Mouse (Mus musculus): ENCODE data around the gene Liph. TPM values are rescaled to one million over a fixed set of nuclear protein-coding genes. Genes with fewer than 3 reads are reported as not detected.

The Liph gene
- polyA plus RNA-seq, 1 experiment from 2014 or later: 30.4 TPM

- no peak overlapping the region for H3K9ac ChIP-seq (replicated peaks; ENCODE audit: low read depth)
- H3K27ac ChIP-seq (ENCODE audit: low read length): no peak overlapping the region
- TF ChIP-seq CTCF (IDR thresholded peaks at IDR 0.05): no peak
- no peak for TF ChIP-seq EP300 (IDR thresholded peaks at IDR 0.05)
- DNase-seq (ENCODE audit: low spot score): no peak
- no peak for ATAC-seq
- no peaks in the 10 kb centered on the region for H3K27me3 ChIP-seq (replicated peaks; ENCODE audit: insufficient read depth, low read length)
- H3K4me3 ChIP-seq (ENCODE audit: low read depth, low read length): no peak overlapping the region
- H3K4me2 ChIP-seq (replicated peaks; ENCODE audit: low read depth, low read length): no peak overlapping the region
- no peaks in the 10 kb centered on the region for H3K4me1 ChIP-seq (ENCODE audit: insufficient read depth, low read depth, low read length)
- no peaks in the 10 kb centered on the region for H3K9me3 ChIP-seq (ENCODE audit: low read length)
- H3K36me3 ChIP-seq (ENCODE audit: insufficient read depth, low read length): no peaks in the 10 kb centered on the region
- 95% methylated on average over 4 of the region's 5 CpGs for WGBS
These were observed 25.6 kb downstream of the Liph start for GRCm38 (mm10) chr16:21969874-21970273.

- no peak overlapping the region for H3K4me3 ChIP-seq (ENCODE audit: low read depth, low read length)
- WGBS: 62% methylated on average over 3 of the region's 3 CpGs
- no peaks in the 10 kb centered on the region for H3K27me3 ChIP-seq (replicated peaks; ENCODE audit: insufficient read depth, low read length)
- no peaks in the 10 kb centered on the region for H3K4me1 ChIP-seq (ENCODE audit: insufficient read depth, low read depth, low read length)
- no peaks in the 10 kb centered on the region for H3K9me3 ChIP-seq (ENCODE audit: low read length)
- no peaks in the 10 kb centered on the region for H3K36me3 ChIP-seq (ENCODE audit: insufficient read depth, low read length)
- no peak for TF ChIP-seq CTCF (IDR thresholded peaks at IDR 0.05)
- no peak for TF ChIP-seq EP300 (IDR thresholded peaks at IDR 0.05)
- no peak overlapping the region for H3K4me2 ChIP-seq (replicated peaks; ENCODE audit: low read depth, low read length)
- no peak overlapping the region for H3K27ac ChIP-seq (ENCODE audit: low read length)
- no peak overlapping the region for H3K9ac ChIP-seq (replicated peaks; ENCODE audit: low read depth)
- ATAC-seq: no peak
- no peak for DNase-seq (ENCODE audit: low spot score)
These were observed 29.9 kb downstream of the Liph start for GRCm38 (mm10) chr16:21965576-21965975.

GRCm38 (mm10) chr16:21955591-21955990 is 39.9 kb downstream of the Liph start:
- ATAC-seq (peak; percentile 79), DNase-seq (ENCODE audit: low spot score) (peak; percentile 65)
- Histone ChIP-seq H3K9me3 (ENCODE audit: low read length) (no peaks in the 10 kb centered on the region), H3K9ac (replicated peaks; ENCODE audit: low read depth) (no peak overlapping the region), H3K36me3 (ENCODE audit: insufficient read depth, low read length) (no peaks in the 10 kb centered on the region), H3K27ac (ENCODE audit: low read length) (peak overlapping the region; percentile 62; the same call in 1 of the 2 replicates), H3K27me3 (replicated peaks; ENCODE audit: insufficient read depth, low read length) (no peaks in the 10 kb centered on the region), H3K4me2 (replicated peaks; ENCODE audit: low read depth, low read length) (no peak overlapping the region), H3K4me1 (ENCODE audit: insufficient read depth, low read depth, low read length) (no peaks in the 10 kb centered on the region), H3K4me3 (ENCODE audit: low read depth, low read length) (no peak overlapping the region)
- TF ChIP-seq EP300 (IDR thresholded peaks at IDR 0.05) (no peak), CTCF (IDR thresholded peaks at IDR 0.05) (no peak)
- WGBS: 61% methylated on average over 12 of the region's 12 CpGs

DNA sequence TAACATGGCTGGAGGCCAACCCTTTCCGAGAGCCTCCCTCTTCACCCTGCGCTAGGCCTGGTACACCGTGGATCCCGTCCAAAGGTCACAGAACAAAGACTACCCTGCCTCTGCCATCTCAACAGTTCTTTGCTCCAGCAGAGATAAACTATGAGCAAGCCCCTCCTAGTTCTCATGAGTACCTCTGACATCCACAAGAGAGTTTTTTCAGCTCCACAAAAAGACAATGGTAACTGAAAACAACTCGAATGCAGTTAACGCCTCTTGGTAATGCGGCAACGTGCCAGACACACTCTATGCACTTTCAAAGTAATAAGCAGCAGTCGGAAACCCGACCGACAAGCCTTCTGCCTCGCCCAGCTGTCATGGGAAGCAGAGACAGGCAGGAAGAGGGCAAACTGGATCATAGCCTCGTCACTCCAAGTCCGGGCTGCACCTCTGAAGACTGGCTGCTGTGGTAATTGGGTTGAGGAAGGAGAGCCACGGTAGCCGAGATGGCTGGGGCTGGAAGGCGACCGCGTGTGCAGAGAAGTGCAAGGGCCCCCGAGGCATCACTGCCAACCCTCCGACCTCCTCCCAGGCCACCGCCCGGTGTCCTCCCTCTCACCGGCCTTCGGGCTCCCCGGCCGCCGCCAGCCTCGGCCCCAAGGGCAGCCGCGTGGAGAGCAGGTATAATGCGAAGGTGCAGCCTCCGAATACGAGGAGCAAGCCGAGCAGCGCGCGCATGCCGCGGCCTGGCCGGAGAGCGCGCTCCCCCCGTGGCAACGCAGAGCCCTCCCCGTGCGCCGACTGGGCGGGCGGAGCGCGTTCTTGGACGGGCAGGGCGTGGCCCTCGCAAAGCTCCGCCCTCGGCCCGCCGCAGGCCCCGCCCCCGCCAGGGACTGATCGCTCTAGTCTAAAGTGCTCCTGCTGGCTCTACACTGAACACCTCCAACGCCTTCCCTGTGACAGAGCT is 48.4 kb downstream of the Liph start, which contains the start of gene Tmem41a:
Gene Tmem41a, minus strand, starts transcription at position 792 of the 955 bp plus-strand sequence.
- Histone ChIP-seq H3K27me3 (replicated peaks; ENCODE audit: insufficient read depth, low read length) (no peaks in the 10 kb centered on the region), H3K4me2 (replicated peaks; ENCODE audit: low read depth, low read length) (peak within 1 kb of the TSS; percentile 89), H3K27ac (ENCODE audit: low read length) (peak within 1 kb of the TSS; percentile 78), H3K4me3 (ENCODE audit: low read depth, low read length) (peak within 1 kb of the TSS; percentile 62), H3K9me3 (ENCODE audit: low read length) (no peaks in the 10 kb centered on the region), H3K4me1 (ENCODE audit: insufficient read depth, low read depth, low read length) (no peaks in the 10 kb centered on the region), H3K9ac (replicated peaks; ENCODE audit: low read depth) (peak within 1 kb of the TSS; percentile 57), H3K36me3 (ENCODE audit: insufficient read depth, low read length) (no peaks in the 10 kb centered on the region)
- no peak for TF ChIP-seq CTCF (IDR thresholded peaks at IDR 0.05)
- TF ChIP-seq EP300 (IDR thresholded peaks at IDR 0.05): no peak
- WGBS: under 1% methylated on average over 62 of the region's 63 CpGs
- ATAC-seq (peak; percentile 97), DNase-seq (ENCODE audit: low spot score) (peak; percentile 92)

- Histone ChIP-seq H3K9me3 (ENCODE audit: low read length) (no peaks in the 10 kb centered on the region), H3K36me3 (ENCODE audit: insufficient read depth, low read length) (no peaks in the 10 kb centered on the region), H3K9ac (replicated peaks; ENCODE audit: low read depth) (no peak overlapping the region), H3K4me3 (ENCODE audit: low read depth, low read length) (no peak overlapping the region), H3K4me2 (replicated peaks; ENCODE audit: low read depth, low read length) (no peak overlapping the region), H3K4me1 (ENCODE audit: insufficient read depth, low read depth, low read length) (no peaks in the 10 kb centered on the region), H3K27me3 (replicated peaks; ENCODE audit: insufficient read depth, low read length) (no peaks in the 10 kb centered on the region), H3K27ac (ENCODE audit: low read length) (no peak overlapping the region)
- WGBS: 72% methylated on average over 13 of the region's 13 CpGs
- ATAC-seq: no peak
- TF ChIP-seq EP300 (IDR thresholded peaks at IDR 0.05): no peak
- no peak for TF ChIP-seq CTCF (IDR thresholded peaks at IDR 0.05)
- DNase-seq (ENCODE audit: low spot score): no peak
These were observed 67.0 kb downstream of the Liph start for GRCm38 (mm10) chr16:21928471-21928870.

- Histone ChIP-seq H3K9me3 (ENCODE audit: low read length) (no peaks in the 10 kb centered on the region), H3K27ac (ENCODE audit: low read length) (no peak overlapping the region), H3K4me3 (ENCODE audit: low read depth, low read length) (no peak overlapping the region), H3K36me3 (ENCODE audit: insufficient read depth, low read length) (no peaks in the 10 kb centered on the region), H3K4me1 (ENCODE audit: insufficient read depth, low read depth, low read length) (no peaks in the 10 kb centered on the region), H3K9ac (replicated peaks; ENCODE audit: low read depth) (no peak overlapping the region), H3K4me2 (replicated peaks; ENCODE audit: low read depth, low read length) (no peak overlapping the region), H3K27me3 (replicated peaks; ENCODE audit: insufficient read depth, low read length) (no peaks in the 10 kb centered on the region)
- DNase-seq (ENCODE audit: low spot score) (no peak), ATAC-seq (no peak)
- 77% methylated on average over 7 of the region's 7 CpGs for WGBS
- TF ChIP-seq CTCF (IDR thresholded peaks at IDR 0.05) (no peak), EP300 (IDR thresholded peaks at IDR 0.05) (no peak)
These were observed 78.8 kb downstream of the Liph start for GRCm38 (mm10) chr16:21916681-21917080.

All from lung, postnatal 0 days (tissue).